Mouse (Mus musculus) MEL (cell line): ENCODE measurements around the gene Ccdc117. TPM values are rescaled to one million over a fixed set of nuclear protein-coding genes. Genes with fewer than 3 reads are reported as not detected.

Experiments
- DNase-seq: peaks from one replicate; pipeline ENCODE4 v3.0.0; 2011; ENCODE audit warnings: low read depth, low spot score
- H3K27ac ChIP-seq: 2 replicates; pipeline ENCODE4 v1.5.1; 2012; ENCODE audit warnings: low read depth, mild to moderate bottlenecking, control low read depth, low read length, moderate library complexity; ENCODE audit not compliant: control insufficient read depth
- H3K27me3 ChIP-seq, 2 experiments: fragments of 150-350 bp in 1 of 2; sonication (generic) in 1 of 2; 2 replicates each; pipeline ENCODE4 v1.6.1; 2012; ENCODE audit warnings: low read length in 2 of 2, mild to moderate bottlenecking in 2 of 2, improper control_type of control experiment in 1 of 2, moderate library complexity in 1 of 2; ENCODE audit not compliant: insufficient read depth in 2 of 2, control insufficient read depth in 1 of 2
- H3K36me3 ChIP-seq, 2 experiments: 2 replicates each; pipeline ENCODE4 v1.6.1; 2012 to 2014; ENCODE audit warnings: low read length in 2 of 2, improper control_type of control experiment in 1 of 2, inconsistent platforms in 1 of 2, mild to moderate bottlenecking in 1 of 2; ENCODE audit not compliant: insufficient read depth in 2 of 2, control insufficient read depth in 1 of 2
- H3K4me1 ChIP-seq, 2 experiments: fragments of 150-350 bp in 1 of 2; sonication (generic) in 1 of 2; 2 replicates each; pipeline ENCODE4 v1.6.1; 2012; ENCODE audit warnings: low read length in 2 of 2, improper control_type of control experiment in 1 of 2, mild to moderate bottlenecking in 1 of 2; ENCODE audit not compliant: insufficient read depth in 2 of 2, control insufficient read depth in 1 of 2
- H3K4me3 ChIP-seq, 2 experiments: fragments of 150-350 bp in 1 of 2; sonication (generic) in 1 of 2; 2 replicates each; pipeline ENCODE4 v1.5.1; 2012; ENCODE audit warnings: low read depth in 2 of 2, low read length in 2 of 2, mild to moderate bottlenecking in 2 of 2, moderate library complexity in 2 of 2, control low read depth in 1 of 2, improper control_type of control experiment in 1 of 2; ENCODE audit not compliant: control insufficient read depth in 1 of 2, insufficient read depth in 1 of 2
- H3K79me2 ChIP-seq: 2 replicates; pipeline ENCODE4 v1.6.1; 2012; ENCODE audit warnings: mild to moderate bottlenecking, low read length, moderate library complexity; ENCODE audit not compliant: control insufficient read depth, poor library complexity, insufficient read depth
- H3K9ac ChIP-seq: 2 replicates; pipeline ENCODE4 v1.6.1; 2012; ENCODE audit warnings: low read depth, mild to moderate bottlenecking, control low read depth, low read length, moderate library complexity; ENCODE audit not compliant: control insufficient read depth, poor library complexity, severe bottlenecking
- H3K9me3 ChIP-seq: fragments of 150-350 bp; sonication (generic); replicated peaks from 2 replicates; pipeline ENCODE4 v1.6.1; 2012; ENCODE audit warnings: mild to moderate bottlenecking, low read length, improper control_type of control experiment, moderate library complexity; ENCODE audit not compliant: insufficient read depth
- CHD2 ChIP-seq: IDR thresholded peaks from 2 replicates; pipeline ENCODE4 v1.6.1; 2011; ENCODE audit warnings: low read length, improper control_type of control experiment
- GATA1 ChIP-seq: IDR thresholded peaks from 2 replicates; pipeline ENCODE4 v1.6.1; 2011; ENCODE audit warnings: low read depth, low read length, improper control_type of control experiment
- HCFC1 ChIP-seq: IDR thresholded peaks from 2 replicates; pipeline ENCODE4 v1.6.1; 2012; ENCODE audit warnings: low read depth, mild to moderate bottlenecking, inconsistent platforms, low read length, improper control_type of control experiment, moderate library complexity
- JUND ChIP-seq: IDR thresholded peaks from 2 replicates; pipeline ENCODE4 v1.6.1; 2011; ENCODE audit warnings: low read depth, mild to moderate bottlenecking, improper control_type of control experiment, low read length
- KAT2A ChIP-seq: conservative IDR thresholded peaks from 2 replicates; pipeline ENCODE4 v1.6.1; 2012; ENCODE audit warnings: low read depth, low read length, improper control_type of control experiment, inconsistent platforms
- MAFK ChIP-seq: IDR thresholded peaks from 2 replicates; pipeline ENCODE4 v1.6.1; 2011; ENCODE audit warnings: low read depth, mild to moderate bottlenecking, low read length, improper control_type of control experiment, borderline replicate concordance
- NELFE ChIP-seq: IDR thresholded peaks from 2 replicates; pipeline ENCODE4 v1.6.1; 2011; ENCODE audit warnings: low read depth, low read length, improper control_type of control experiment
- NRF1 ChIP-seq: IDR thresholded peaks from 2 replicates; pipeline ENCODE4 v1.6.1; 2014; ENCODE audit warnings: low read depth, mild to moderate bottlenecking, inconsistent platforms, low read length, improper control_type of control experiment, moderate library complexity; ENCODE audit not compliant: poor library complexity, insufficient read depth, severe bottlenecking
- RAD21 ChIP-seq: IDR thresholded peaks from 2 replicates; pipeline ENCODE4 v1.6.1; 2011; ENCODE audit warnings: mild to moderate bottlenecking, low read depth, low read length, improper control_type of control experiment
- SIN3A ChIP-seq: IDR thresholded peaks from 2 replicates; pipeline ENCODE4 v1.6.1; 2012; ENCODE audit warnings: low read length, improper control_type of control experiment, inconsistent platforms
- USF1 ChIP-seq: IDR thresholded peaks from 2 replicates; pipeline ENCODE4 v1.6.1; 2014; ENCODE audit warnings: low read depth, mild to moderate bottlenecking, inconsistent platforms, low read length, improper control_type of control experiment, moderate library complexity
- USF2 ChIP-seq, 2 experiments: IDR thresholded peaks; 2 replicates each; pipeline ENCODE4 v1.6.1; 2011 to 2012; ENCODE audit warnings: improper control_type of control experiment in 2 of 2, low read length in 2 of 2, borderline replicate concordance in 1 of 2, inconsistent platforms in 1 of 2, low read depth in 1 of 2, mild to moderate bottlenecking in 1 of 2; ENCODE audit not compliant: insufficient read depth in 1 of 2
- ZKSCAN1 ChIP-seq: IDR thresholded peaks from 2 replicates; pipeline ENCODE4 v1.6.1; 2012; ENCODE audit warnings: low read depth, mild to moderate bottlenecking, inconsistent platforms, low read length, improper control_type of control experiment, moderate library complexity
- ZMIZ1 ChIP-seq: IDR thresholded peaks from 2 replicates; pipeline ENCODE4 v1.6.1; 2012; ENCODE audit warnings: low read depth, mild to moderate bottlenecking, inconsistent platforms, low read length, improper control_type of control experiment, moderate library complexity
- ZNF384 ChIP-seq: IDR thresholded peaks from 2 replicates; pipeline ENCODE4 v1.6.1; 2012; ENCODE audit warnings: low read depth, mild to moderate bottlenecking, inconsistent platforms, low read length, improper control_type of control experiment
- polyA plus RNA-seq, 2 experiments: library from polyadenylated mRNA; stranded (reverse) in 1 of 2; unstranded in 1 of 2; fragments of >175 nt in 1 of 2; fragments of >200 nt in 1 of 2; gene quantifications; 2 replicates each; pipeline versions ENCODE4 v1.2.1 to v1.2.4; 2012; ENCODE audit warnings: low replicate concordance in 2 of 2, low read depth in 1 of 2; ENCODE audit not compliant: insufficient read length in 2 of 2, insufficient read depth in 1 of 2, missing spikeins in 1 of 2
- total RNA-seq: library from RNA; depleted of rRNA; stranded (reverse); fragments of 300-350 nt; gene quantifications from 2 replicates; pipeline ENCODE4 v1.2.3, GENCODE M21; 2012

Gene Ccdc117
- total and polyA plus RNA-seq, 3 experiments, result 19.4 to 35.4 TPM; not detected in 1

DNA sequence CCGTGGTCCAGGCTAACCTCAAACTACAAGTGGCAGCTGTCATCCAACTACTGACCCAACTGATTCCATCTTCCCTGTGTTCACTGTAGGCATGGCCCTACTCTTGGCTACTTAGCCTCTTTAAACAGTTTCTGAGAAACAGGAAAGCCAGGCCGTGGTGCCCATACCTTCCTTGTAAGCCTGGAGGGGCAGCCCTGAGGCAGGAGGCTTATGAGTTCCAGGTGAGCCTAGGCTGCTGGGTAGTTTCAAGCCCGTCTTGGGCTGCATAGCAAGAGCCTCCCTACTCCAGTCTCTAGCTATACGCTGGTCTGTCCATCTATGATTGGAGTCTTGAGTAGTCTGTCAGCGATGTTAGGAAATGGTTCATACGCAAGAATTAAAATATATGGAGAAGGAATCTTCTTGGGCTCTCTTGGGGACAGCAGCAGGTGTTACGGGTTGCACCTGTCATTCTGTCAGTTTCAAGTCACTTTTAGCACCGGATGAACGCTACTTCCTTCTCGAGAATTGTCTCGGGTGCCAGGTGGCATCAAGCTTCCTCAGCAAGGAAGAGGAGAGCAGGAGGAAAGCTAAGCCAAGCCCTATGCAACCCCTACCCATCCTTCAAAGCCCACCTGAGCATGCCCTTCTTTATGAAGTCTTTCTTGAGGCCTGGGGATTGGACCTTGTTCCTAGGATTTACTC lies 41.9 kb downstream of the Ccdc117 start:
- H3K79me2 ChIP-seq, result no peaks in the 10 kb centered on the region
- H3K4me3 ChIP-seq, result no peak overlapping the region
- no peaks in the 10 kb centered on the region for H3K27me3 ChIP-seq
- no peaks in the 10 kb centered on the region for H3K9me3 ChIP-seq
- H3K4me1 ChIP-seq, result peaks cover 0 to 6% of the 10 kb centered on the region in 2 experiments; a peak in 2 of 4 replicates
- DNase-seq, result no peak
- no peak overlapping the region for H3K9ac ChIP-seq
- H3K27ac ChIP-seq, result no peak overlapping the region
- no peak for TF ChIP-seq HCFC1
- TF ChIP-seq RAD21, result no peak
- no peak for TF ChIP-seq ZKSCAN1
- no peak for TF ChIP-seq USF1
- no peak for TF ChIP-seq CHD2
- TF ChIP-seq MAFK, result no peak
- no peak for TF ChIP-seq USF2 (IDR thresholded peaks at IDR 0.05; ENCODE audit: borderline replicate concordance in 1 of 2, insufficient read depth in 1 of 2, low read depth in 1 of 2, low read length in 2 of 2)
- TF ChIP-seq ZMIZ1, result no peak
- no peak for TF ChIP-seq GATA1
- peaks cover 0 to 1% of the 10 kb centered on the region in 2 experiments; a peak in 1 of 4 replicates for H3K36me3 ChIP-seq

DNA sequence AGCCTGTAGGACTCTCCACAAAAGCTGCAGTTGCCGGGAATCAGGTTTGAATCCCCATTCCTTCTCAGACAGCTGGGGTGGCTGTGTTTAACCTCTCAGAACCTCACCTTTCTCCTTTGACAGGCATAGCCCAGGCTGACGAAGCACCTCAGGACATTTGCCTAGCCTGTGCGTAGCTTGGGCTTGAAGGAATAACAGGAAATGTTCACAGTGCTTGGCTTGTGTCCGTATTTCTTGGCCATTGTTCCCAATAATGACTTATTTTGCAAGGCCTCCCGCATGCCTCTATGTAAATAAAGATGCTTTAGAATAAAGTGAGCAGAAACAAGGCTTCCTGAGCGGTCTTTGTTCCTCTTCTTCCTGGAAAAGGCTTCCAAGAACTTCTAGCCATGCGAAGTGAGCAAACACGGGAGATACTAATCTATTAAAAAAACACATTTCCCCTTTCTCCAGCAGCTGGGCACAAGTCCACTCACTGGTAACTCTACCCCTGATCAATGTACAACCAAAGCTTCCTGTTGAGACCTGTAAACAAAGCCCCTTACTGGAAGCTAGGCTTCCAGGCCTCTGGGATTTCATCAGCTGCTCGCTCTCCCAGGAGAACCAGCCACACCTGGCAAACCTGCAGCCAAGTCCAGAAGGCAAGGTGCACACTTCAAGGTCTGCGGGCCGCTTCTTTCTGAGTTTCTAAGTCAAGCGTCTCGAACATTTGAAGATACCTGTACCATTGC lies 42.9 kb downstream of the Ccdc117 start:
- H3K9ac ChIP-seq, result no peak overlapping the region
- H3K4me3 ChIP-seq, result no peak overlapping the region
- H3K9me3 ChIP-seq, result no peaks in the 10 kb centered on the region
- no peak for DNase-seq
- no peaks in the 10 kb centered on the region for H3K27me3 ChIP-seq
- no peak overlapping the region for H3K27ac ChIP-seq
- no peaks in the 10 kb centered on the region for H3K79me2 ChIP-seq
- no peaks in the 10 kb centered on the region for H3K36me3 ChIP-seq
- no peak for TF ChIP-seq SIN3A
- 0 out of 2 replicates have a peak, but pooled peaks have one; percentile 12 for TF ChIP-seq ZNF384
- H3K4me1 ChIP-seq, result peaks cover 0 to 5% of the 10 kb centered on the region in 2 experiments; a peak in 1 of 4 replicates

GRCm38 (mm10) chr11:5498422-5498821 lies 43.6 kb downstream of the Ccdc117 start:
- Histone ChIP-seq H3K9ac (no peak overlapping the region), H3K27me3 (no peaks in the 10 kb centered on the region), H3K9me3 (no peaks in the 10 kb centered on the region), H3K27ac (no peak overlapping the region), H3K4me3 (no peak overlapping the region), H3K36me3 (no peaks in the 10 kb centered on the region), H3K4me1 (peaks cover 0 to 5% of the 10 kb centered on the region in 2 experiments; a peak in 1 of 4 replicates), H3K79me2 (no peaks in the 10 kb centered on the region)
- no peak for DNase-seq
- TF ChIP-seq NRF1, result no peak
- TF ChIP-seq NELFE, result no peak
- TF ChIP-seq JUND, result no peak
- no peak for TF ChIP-seq KAT2A
